Mouse (Mus musculus) kidney, embryonic 16.5 days (tissue): ENCODE data around the gene Poln. TPM values are rescaled to one million over a fixed set of nuclear protein-coding genes. Genes with fewer than 3 reads are reported as not detected.

Source experiments
- ATAC-seq: fragments of 200-750 bp; cut with Nextera tagmentation; 2 replicates; pipeline ENCODE4 v1.8.0; 2017; ENCODE audit warnings: moderate TSS enrichment; ENCODE audit not compliant: low FRiP score, low TSS enrichment
- H3K27ac ChIP-seq: fragments of 300-500 bp; sonication (generic); 2 replicates; pipeline ENCODE4 v1.5.1; 2014; ENCODE audit warnings: low read length
- H3K27me3 ChIP-seq: fragments of 300-500 bp; sonication (generic); 2 replicates; pipeline ENCODE4 v1.6.1; 2014; ENCODE audit warnings: low read length, control low read depth, mixed read lengths; ENCODE audit not compliant: insufficient read depth
- H3K36me3 ChIP-seq: fragments of 300-500 bp; sonication (generic); 2 replicates; pipeline ENCODE4 v1.6.1; 2014; ENCODE audit warnings: low read length, control low read depth, mixed read lengths; ENCODE audit not compliant: insufficient read depth
- H3K4me1 ChIP-seq: fragments of 300-500 bp; sonication (generic); 2 replicates; pipeline ENCODE4 v1.6.1; 2014; ENCODE audit warnings: low read length, control low read depth, mixed read lengths; ENCODE audit not compliant: insufficient read depth
- H3K4me2 ChIP-seq: fragments of 300-500 bp; sonication (generic); replicated peaks from 2 replicates; pipeline ENCODE4 v1.6.1; 2014; ENCODE audit warnings: low read depth, low read length
- H3K4me3 ChIP-seq: fragments of 300-500 bp; sonication (generic); 2 replicates; pipeline ENCODE4 v1.5.1; 2014; ENCODE audit warnings: mild to moderate bottlenecking, low read length
- H3K9ac ChIP-seq: fragments of 300-500 bp; sonication (generic); replicated peaks from 2 replicates; pipeline ENCODE4 v1.6.1; 2014; ENCODE audit warnings: low read length
- H3K9me3 ChIP-seq: fragments of 300-500 bp; sonication (generic); 2 replicates; pipeline ENCODE4 v1.6.1; 2016; ENCODE audit warnings: low read length, control low read depth
- WGBS: fragments of 180-500 bp; shearing (Covaris S2); extraction: QIAGEN DNeasy Blood & Tissue Kit; methylation state at CpG from one replicate; pipeline ENCODE4 v1.1.7; 2014; 5-methylcytosine and 5-hydroxymethylcytosine counted together
- polyA plus RNA-seq: library from polyadenylated mRNA; unstranded; fragments of >200 nt; fragmentation: Nextera tagmentation; extraction: Ambion mirVana; gene quantifications from 2 replicates; pipeline ENCODE4 v1.2.1, GENCODE M21; 2015

Poln gene
- polyA plus RNA-seq, 1 experiment from 2014 or later: 0.45 TPM

- H3K4me3 ChIP-seq: no peak overlapping the region
- H3K9me3 ChIP-seq: no peaks in the 10 kb centered on the region
- no peaks in the 10 kb centered on the region for H3K27me3 ChIP-seq
- no peak for ATAC-seq
- no peaks in the 10 kb centered on the region for H3K4me1 ChIP-seq
- H3K27ac ChIP-seq: no peak overlapping the region
- WGBS: 98% methylated on average over 2 of the region's 2 CpGs
- no peak overlapping the region for H3K9ac ChIP-seq
- peaks cover 55% of the 10 kb centered on the region for H3K36me3 ChIP-seq
- H3K4me2 ChIP-seq: no peak overlapping the region
Observed at GRCm38 (mm10) chr5:34177091-34177490, 7.8 kb upstream of the Poln start.

- Histone ChIP-seq H3K9me3 (no peaks in the 10 kb centered on the region), H3K4me1 (peaks cover 2% of the 10 kb centered on the region), H3K4me2 (no peak overlapping the region), H3K9ac (no peak overlapping the region), H3K27ac (no peak overlapping the region), H3K36me3 (peaks cover 55% of the 10 kb centered on the region), H3K4me3 (no peak overlapping the region), H3K27me3 (no peaks in the 10 kb centered on the region)
- WGBS: 86% methylated on average over 10 of the region's 10 CpGs
- ATAC-seq: no peak
Observed at GRCm38 (mm10) chr5:34176691-34177090, 7.4 kb upstream of the Poln start.

GRCm38 (mm10) chr5:34175403-34175694 is 6.1 kb upstream of the Poln start:
- 32% methylated on average over 5 of the region's 5 CpGs for WGBS
- H3K4me1 ChIP-seq: peaks cover 12% of the 10 kb centered on the region
- peaks cover 53% of the 10 kb centered on the region for H3K36me3 ChIP-seq

GRCm38 (mm10) chr5:34174550-34175402 is 5.5 kb upstream of the Poln start:
- no peak overlapping the region for H3K27ac ChIP-seq
- H3K4me1 ChIP-seq: peaks cover 17% of the 10 kb centered on the region
- no peak overlapping the region for H3K4me3 ChIP-seq
- no peaks in the 10 kb centered on the region for H3K9me3 ChIP-seq
- H3K27me3 ChIP-seq: no peaks in the 10 kb centered on the region
- H3K4me2 ChIP-seq: no peak overlapping the region
- no peak for ATAC-seq
- peaks cover 47% of the 10 kb centered on the region for H3K36me3 ChIP-seq
- no peak overlapping the region for H3K9ac ChIP-seq
- 72% methylated on average over 5 of the region's 5 CpGs for WGBS

More at GRCm38 (mm10) chr5:34175403-34175694, 6.1 kb upstream of the Poln start:
- Histone ChIP-seq H3K9ac (no peak overlapping the region), H3K27ac (no peak overlapping the region), H3K4me2 (no peak overlapping the region), H3K4me3 (no peak overlapping the region), H3K27me3 (no peaks in the 10 kb centered on the region), H3K9me3 (no peaks in the 10 kb centered on the region)
- no peak for ATAC-seq

- H3K27ac ChIP-seq: no peak overlapping the region
- H3K36me3 ChIP-seq: peaks cover 41% of the 10 kb centered on the region
- ATAC-seq: no peak
- H3K4me2 ChIP-seq: no peak overlapping the region
- H3K4me3 ChIP-seq: no peak overlapping the region
- H3K4me1 ChIP-seq: peaks cover 20% of the 10 kb centered on the region
- no peaks in the 10 kb centered on the region for H3K9me3 ChIP-seq
- H3K9ac ChIP-seq: no peak overlapping the region
- WGBS: 80% methylated on average over 2 of the region's 2 CpGs
- H3K27me3 ChIP-seq: no peaks in the 10 kb centered on the region
Observed at GRCm38 (mm10) chr5:34174021-34174420, 4.8 kb upstream of the Poln start.

GRCm38 (mm10) chr5:34170726-34171125 is 1.5 kb upstream of the Poln start:
- H3K27me3 ChIP-seq: no peaks in the 10 kb centered on the region
- H3K36me3 ChIP-seq: peaks cover 12% of the 10 kb centered on the region
- 0 out of 2 replicates have a peak overlapping the region, but pooled peaks have one; percentile 48 for H3K9ac ChIP-seq
- H3K4me1 ChIP-seq: peaks cover 29% of the 10 kb centered on the region
- ATAC-seq: no peak
- WGBS: 41% methylated on average over 4 of the region's 4 CpGs
- no peaks in the 10 kb centered on the region for H3K9me3 ChIP-seq
- H3K4me2 ChIP-seq: 0 out of 2 replicates have a peak overlapping the region, but pooled peaks have one; percentile 17
- no peak overlapping the region for H3K4me3 ChIP-seq
- H3K27ac ChIP-seq: peak overlapping the region; percentile 98

- peak overlapping the region; percentile 90 for H3K4me3 ChIP-seq
- H3K4me1 ChIP-seq: peaks cover 29% of the 10 kb centered on the region
- no peaks in the 10 kb centered on the region for H3K9me3 ChIP-seq
- H3K36me3 ChIP-seq: peaks cover 10% of the 10 kb centered on the region
- WGBS: 79% methylated on average over 3 of the region's 3 CpGs
- H3K27ac ChIP-seq: peak overlapping the region; percentile 98
- peak overlapping the region; percentile 65 for H3K4me2 ChIP-seq
- H3K27me3 ChIP-seq: no peaks in the 10 kb centered on the region
- no peak for ATAC-seq
- H3K9ac ChIP-seq: peak overlapping the region; percentile 68
Observed at GRCm38 (mm10) chr5:34169954-34170353, 706 bp upstream of the Poln start.

- H3K9me3 ChIP-seq: no peaks in the 10 kb centered on the region
- ATAC-seq: no peak
- peaks cover 4% of the 10 kb centered on the region for H3K36me3 ChIP-seq
- H3K4me3 ChIP-seq: no peak overlapping the region
- H3K27me3 ChIP-seq: no peaks in the 10 kb centered on the region
- H3K27ac ChIP-seq: no peak overlapping the region
- H3K4me1 ChIP-seq: peaks cover 29% of the 10 kb centered on the region
- WGBS: 81% methylated on average over 4 of the region's 4 CpGs
- H3K4me2 ChIP-seq: peak overlapping the region; percentile 35; the same call in 1 of the 2 replicates
- no peak overlapping the region for H3K9ac ChIP-seq
Observed at GRCm38 (mm10) chr5:34167857-34168256, 1.4 kb downstream of the Poln start.

- no peaks in the 10 kb centered on the region for H3K9me3 ChIP-seq
- H3K27me3 ChIP-seq: no peaks in the 10 kb centered on the region
- no peak overlapping the region for H3K4me2 ChIP-seq
- H3K4me3 ChIP-seq: no peak overlapping the region
- peaks cover 20% of the 10 kb centered on the region for H3K4me1 ChIP-seq
- no peak overlapping the region for H3K9ac ChIP-seq
- ATAC-seq: no peak
- peaks cover 9% of the 10 kb centered on the region for H3K36me3 ChIP-seq
- no peak overlapping the region for H3K27ac ChIP-seq
- WGBS: 84% methylated on average over 4 of the region's 4 CpGs
Observed at GRCm38 (mm10) chr5:34165793-34166192, 3.5 kb downstream of the Poln start.

GRCm38 (mm10) chr5:34148476-34148875 is 20.8 kb downstream of the Poln start:
- Histone ChIP-seq H3K27ac (no peak overlapping the region), H3K9ac (no peak overlapping the region), H3K4me1 (no peaks in the 10 kb centered on the region), H3K4me3 (no peak overlapping the region), H3K9me3 (no peaks in the 10 kb centered on the region), H3K27me3 (no peaks in the 10 kb centered on the region), H3K36me3 (peaks cover 3% of the 10 kb centered on the region), H3K4me2 (no peak overlapping the region)
- no peak for ATAC-seq
